Mouse (Mus musculus) thymus, postnatal 14 days (tissue): ENCODE measurements around the gene Olfr478.
"Not testable (repeated sequence)": the region's sequence is repeated elsewhere in the genome, so short reads cannot be mapped to it uniquely, and the experiment has no call there.

Experiments
- DNase-seq: peaks from one replicate; pipeline ENCODE4 v3.0.0; 2021

Olfr478 gene

DNA sequence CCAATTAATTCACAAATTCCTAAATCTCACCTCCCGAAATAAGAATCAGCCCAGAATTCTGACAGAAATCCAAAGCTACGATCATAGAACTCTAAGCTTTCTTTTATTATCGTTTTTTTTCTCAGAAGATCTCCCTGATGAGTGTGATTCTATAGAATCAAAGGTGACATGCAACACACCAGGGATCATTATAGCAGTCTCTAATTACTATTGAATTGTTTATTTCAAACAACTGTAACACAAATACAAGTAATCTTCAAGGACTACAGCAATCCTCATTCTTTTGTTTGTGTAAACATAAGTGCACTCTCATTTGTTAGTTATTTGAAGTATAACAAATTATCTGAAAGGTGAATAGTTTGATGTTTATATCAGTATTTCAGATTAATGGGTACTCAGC, at the start of gene Olfr478:
Gene Olfr478, minus strand, starts transcription at position 101 of the 400 bp plus-strand sequence.
- no peak for DNase-seq

DNA sequence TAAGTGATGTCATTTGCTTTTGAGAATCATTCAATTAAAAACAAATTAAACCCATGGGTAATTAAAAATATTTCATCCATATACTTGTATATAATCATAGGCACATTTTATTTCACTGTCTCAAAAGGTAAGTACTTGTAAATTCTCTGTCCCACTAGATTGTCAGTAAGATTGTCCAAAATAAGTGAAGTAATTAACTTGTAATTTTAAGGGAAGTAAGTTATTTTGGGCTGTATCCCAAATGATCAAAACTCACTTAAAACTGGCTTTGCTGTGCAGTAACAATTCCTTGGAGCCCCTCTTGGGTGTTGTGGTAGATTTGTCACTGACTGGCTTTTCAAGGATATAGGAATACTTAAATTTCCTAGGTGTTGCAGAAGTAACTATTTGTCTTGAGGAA, 45.8 kb upstream of the Olfr478 start, which contains the start of gene Olfr481:
Gene Olfr481, plus strand, starts transcription at position 301 of the 400 bp plus-strand sequence.
- DNase-seq, result no peak

DNA sequence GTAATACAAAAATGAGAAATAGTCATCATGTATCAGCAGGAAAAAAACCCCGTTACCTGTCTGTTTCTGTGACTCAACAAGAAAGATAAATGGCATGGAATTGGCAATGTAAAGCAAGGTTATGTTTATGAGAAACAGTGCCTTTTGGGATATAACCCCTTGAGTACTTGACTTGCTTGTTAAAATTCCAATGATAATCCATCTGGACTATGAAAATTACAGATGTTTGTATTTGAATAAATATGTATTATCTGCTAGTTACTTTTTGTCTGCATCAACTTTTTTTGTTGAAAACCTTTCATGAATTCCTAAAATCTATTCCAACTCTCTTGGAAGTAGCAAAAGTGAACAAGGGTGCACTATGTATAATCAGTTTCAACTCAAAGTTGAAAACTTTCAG, 33.5 kb upstream of the Olfr478 start, which contains the start of gene Olfr480:
Gene Olfr480, minus strand, starts transcription at position 101 of the 400 bp plus-strand sequence.
- no peak for DNase-seq

DNA sequence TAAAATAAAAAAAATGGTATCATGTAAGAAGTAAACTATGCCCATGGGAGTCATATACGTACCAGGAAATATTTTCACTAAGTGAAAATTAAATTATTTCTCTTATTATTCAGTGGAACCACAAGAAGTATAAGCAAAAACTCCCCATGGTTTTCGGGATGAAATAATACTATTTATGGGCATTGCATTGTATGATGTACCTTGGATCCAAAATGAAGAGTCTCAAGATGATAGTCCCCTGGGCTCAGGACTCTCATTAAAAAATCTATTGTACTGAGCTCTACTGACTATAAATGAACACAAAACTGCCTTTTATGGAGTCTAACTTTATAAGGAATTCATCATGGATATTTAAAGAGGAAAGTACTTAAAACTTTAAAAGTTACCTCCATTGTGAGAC, 16.6 kb upstream of the Olfr478 start, which contains the start of gene Olfr479:
Gene Olfr479, plus strand, starts transcription at position 301 of the 400 bp plus-strand sequence.
- no peak for DNase-seq

DNA sequence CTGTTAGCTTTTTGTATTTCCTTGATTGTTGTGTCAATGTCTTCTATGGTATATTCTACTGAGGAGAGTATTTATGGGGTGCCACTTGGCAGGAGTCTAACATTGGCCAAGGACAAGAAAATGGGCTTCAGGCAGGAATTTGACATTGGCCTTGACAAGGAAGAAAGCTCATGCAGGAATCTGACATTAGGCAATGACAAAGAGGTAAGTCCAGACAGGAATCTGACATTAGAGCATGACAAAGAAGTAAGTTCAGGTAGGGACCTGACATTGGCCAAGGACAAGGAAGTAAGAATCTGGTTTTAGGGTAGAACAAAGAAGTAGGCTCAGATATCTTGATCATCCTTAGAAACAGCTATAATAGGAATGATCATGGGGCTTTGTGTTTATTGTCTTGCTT, 19.5 kb downstream of the Olfr478 start:
- not testable (repeated sequence) for DNase-seq

DNA sequence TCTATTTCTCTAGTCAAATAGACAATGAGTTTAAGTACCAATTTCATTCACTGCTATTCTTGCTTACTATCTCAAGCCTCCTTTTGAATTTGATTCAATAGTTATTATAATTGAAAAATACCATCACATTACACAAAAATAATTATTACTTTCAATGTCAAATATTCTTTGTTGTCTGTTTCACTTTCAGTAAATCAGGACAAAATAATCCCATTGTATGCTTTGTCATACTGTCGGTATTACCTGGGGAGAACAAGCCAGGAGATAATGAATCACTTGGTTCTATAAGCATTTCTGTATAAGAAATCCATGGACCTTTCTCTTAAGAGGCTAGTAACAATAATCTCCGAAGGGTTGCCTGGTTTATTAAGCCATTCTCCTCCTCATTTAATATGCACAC, 47.4 kb downstream of the Olfr478 start, which contains the start of gene Olfr477:
Gene Olfr477, plus strand, starts transcription at position 301 of the 400 bp plus-strand sequence.
- no peak for DNase-seq
